Mouse (Mus musculus): ENCODE measurements at regions not wholly inside any gene's neighbourhood (a gene's known extent, or its start where the extent isn't known, plus 50 kb on each side); places are given as distances from the start of the nearest gene placed in this dataset.

DNA sequence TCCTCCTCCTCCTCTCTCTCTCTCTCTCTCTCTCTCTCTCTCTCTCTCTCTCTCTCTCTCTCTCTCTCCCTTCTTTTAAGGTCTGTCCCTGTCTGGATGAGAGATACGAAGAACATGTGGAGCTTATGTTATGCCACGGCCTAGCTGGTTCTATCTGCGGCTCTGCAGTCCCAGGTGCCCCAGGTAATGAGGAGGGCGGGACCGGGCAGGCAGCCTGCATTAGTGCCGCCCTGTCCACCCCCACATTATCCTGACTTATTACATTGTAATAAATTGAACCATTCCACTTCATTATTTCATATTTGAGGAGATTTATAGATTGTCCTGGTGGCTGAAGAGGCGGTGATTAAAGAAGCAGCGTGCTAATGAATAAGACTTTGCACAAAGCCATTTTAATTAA, 144.5 kb upstream of the Opcml start:
- TF ChIP-seq USF1 (IDR thresholded peaks at IDR 0.05; ENCODE audit: low read depth) (no peak), CTCF (IDR thresholded peaks at IDR 0.05; ENCODE audit: control insufficient read depth, insufficient read depth, insufficient read length) (no peak), CEBPB (IDR thresholded peaks at IDR 0.05; ENCODE audit: low read depth) (no peak), FOSL1 (IDR thresholded peaks at IDR 0.05; ENCODE audit: insufficient read depth, low read length, poor library complexity, severe bottlenecking) (no peak), MAX (IDR thresholded peaks at IDR 0.05) (no peak), MYOG (IDR thresholded peaks at IDR 0.05; ENCODE audit: control insufficient read depth, extremely low read depth, insufficient read length) (no peak)
